Mouse (Mus musculus): Measurements from ENCODE around the gene Olfr1002. TPM values are rescaled to one million over a fixed set of nuclear protein-coding genes. Genes with fewer than 3 reads are reported as not detected.
"Not testable (repeated sequence)": the region's sequence is repeated elsewhere in the genome, so short reads cannot be mapped to it uniquely, and the experiment has no call there.

Olfr1002 gene
- polyA plus RNA-seq (2015; fragmentation: Nextera tagmentation; extraction: Ambion mirVana) = not detected in 2 replicates

GRCm38 (mm10) chr2:85650604-85651003 lies at the start of gene Olfr1002:
TSS of gene Olfr1002 (minus strand) at chr2:85650704.
- 98% methylated on average over 1 of the region's 1 CpGs for WGBS
- H3K27ac ChIP-seq (replicated peaks) = no peak within 1 kb of the TSS
- no peaks in the 10 kb centered on the region for H3K27me3 ChIP-seq
- H3K4me1 ChIP-seq (replicated peaks) = no peaks in the 10 kb centered on the region
- H3K36me3 ChIP-seq = no peaks in the 10 kb centered on the region
- no peak within 1 kb of the TSS for H3K9ac ChIP-seq
- no peak within 1 kb of the TSS for H3K4me2 ChIP-seq
- H3K9me3 ChIP-seq = no peaks in the 10 kb centered on the region
- no peak for ATAC-seq (ENCODE audit: low FRiP score, low read depth)
- H3K4me3 ChIP-seq = no peak within 1 kb of the TSS

GRCm38 (mm10) chr2:85689131-85689530 lies 38.6 kb upstream of the Olfr1002 start, which contains the start of gene Olfr1008:
TSS of gene Olfr1008 (plus strand) at chr2:85689431.
- Histone ChIP-seq H3K9me3 (no peaks in the 10 kb centered on the region), H3K27ac (replicated peaks) (no peak within 1 kb of the TSS), H3K4me2 (no peak within 1 kb of the TSS), H3K27me3 (no peaks in the 10 kb centered on the region), H3K36me3 (no peaks in the 10 kb centered on the region), H3K4me1 (replicated peaks) (no peaks in the 10 kb centered on the region), H3K9ac (no peak within 1 kb of the TSS), H3K4me3 (no peak within 1 kb of the TSS)
- no peak for ATAC-seq (ENCODE audit: low FRiP score, low read depth)

- Histone ChIP-seq H3K4me3 (no peak within 1 kb of the TSS), H3K36me3 (no peaks in the 10 kb centered on the region), H3K27ac (replicated peaks) (no peak within 1 kb of the TSS), H3K4me1 (replicated peaks) (no peaks in the 10 kb centered on the region), H3K9me3 (no peaks in the 10 kb centered on the region), H3K9ac (no peak within 1 kb of the TSS), H3K4me2 (no peak within 1 kb of the TSS), H3K27me3 (no peaks in the 10 kb centered on the region)
- ATAC-seq (ENCODE audit: low FRiP score, low read depth) = no peak
Measured at GRCm38 (mm10) chr2:85678667-85679066, 28.2 kb upstream of the Olfr1002 start, which contains the start of gene Olfr1006. TSS of gene Olfr1006 (minus strand) at chr2:85678767.

GRCm38 (mm10) chr2:85664355-85664754 lies 13.9 kb upstream of the Olfr1002 start, which contains the start of gene Olfr154:
TSS of gene Olfr154 (minus strand) at chr2:85664455.
- H3K27me3 ChIP-seq; H3K4me2 ChIP-seq; H3K4me3 ChIP-seq; H3K4me1 ChIP-seq (replicated peaks); H3K9ac ChIP-seq; ATAC-seq (ENCODE audit: low FRiP score, low read depth); H3K36me3 ChIP-seq; H3K27ac ChIP-seq (replicated peaks); H3K9me3 ChIP-seq: not testable (repeated sequence)

- Histone ChIP-seq H3K9ac (no peak within 1 kb of the TSS), H3K4me1 (replicated peaks) (no peaks in the 10 kb centered on the region), H3K36me3 (no peaks in the 10 kb centered on the region), H3K4me3 (no peak within 1 kb of the TSS), H3K4me2 (no peak within 1 kb of the TSS), H3K27me3 (no peaks in the 10 kb centered on the region), H3K27ac (replicated peaks) (no peak within 1 kb of the TSS), H3K9me3 (no peaks in the 10 kb centered on the region)
- no peak for ATAC-seq (ENCODE audit: low FRiP score, low read depth)
- 76% methylated on average over 1 of the region's 1 CpGs for WGBS
Measured at GRCm38 (mm10) chr2:85611803-85612202, 38.7 kb downstream of the Olfr1002 start, which contains the start of gene Olfr1000. TSS of gene Olfr1000 (minus strand) at chr2:85611903.

Other genes with a start within 250 kb of the Olfr1002 start
- not detected in 2 replicates for gene Olfr992, start 241.2 kb downstream of the Olfr1002 start, polyA plus RNA-seq (2015; fragmentation: Nextera tagmentation; extraction: Ambion mirVana)
- not detected in 2 replicates for gene Olfr993, start 235.8 kb downstream of the Olfr1002 start, polyA plus RNA-seq (2015; fragmentation: Nextera tagmentation; extraction: Ambion mirVana)
- gene Olfr994, start 214.3 kb downstream of the Olfr1002 start, polyA plus RNA-seq (2015; fragmentation: Nextera tagmentation; extraction: Ambion mirVana) = not detected in 2 replicates
- gene Olfr995, start 207.1 kb downstream of the Olfr1002 start, polyA plus RNA-seq (2015; fragmentation: Nextera tagmentation; extraction: Ambion mirVana) = not detected in 2 replicates
- 0.06 and 0.10 TPM in 2 replicates for gene 4833423E24Rik, start 131.7 kb downstream of the Olfr1002 start, polyA plus RNA-seq (2015; fragmentation: Nextera tagmentation; extraction: Ambion mirVana)
- gene Olfr996, start 71.5 kb downstream of the Olfr1002 start, polyA plus RNA-seq (2015; fragmentation: Nextera tagmentation; extraction: Ambion mirVana) = not detected in 2 replicates
- not detected in 2 replicates for gene Olfr998, start 61.8 kb downstream of the Olfr1002 start, polyA plus RNA-seq (2015; fragmentation: Nextera tagmentation; extraction: Ambion mirVana)
- gene Olfr1000, start 38.8 kb downstream of the Olfr1002 start, polyA plus RNA-seq (2015; fragmentation: Nextera tagmentation; extraction: Ambion mirVana) = not detected in 2 replicates
- not detected in 2 replicates for gene Olfr154, start 13.8 kb upstream of the Olfr1002 start, polyA plus RNA-seq (2015; fragmentation: Nextera tagmentation; extraction: Ambion mirVana)
- gene Olfr1006, start 28.1 kb upstream of the Olfr1002 start, polyA plus RNA-seq (2015; fragmentation: Nextera tagmentation; extraction: Ambion mirVana) = not detected in 2 replicates
- gene Olfr1008, start 38.7 kb upstream of the Olfr1002 start, polyA plus RNA-seq (2015; fragmentation: Nextera tagmentation; extraction: Ambion mirVana) = not detected in 2 replicates
- gene Olfr1009, start 64.7 kb upstream of the Olfr1002 start, polyA plus RNA-seq (2015; fragmentation: Nextera tagmentation; extraction: Ambion mirVana) = not detected in 2 replicates
- gene Olfr1012, start 112.1 kb upstream of the Olfr1002 start, polyA plus RNA-seq (2015; fragmentation: Nextera tagmentation; extraction: Ambion mirVana) = not detected in 2 replicates
- not detected in 2 replicates for gene Olfr1013, start 116.4 kb upstream of the Olfr1002 start, polyA plus RNA-seq (2015; fragmentation: Nextera tagmentation; extraction: Ambion mirVana)
- gene Olfr1014, start 122.0 kb upstream of the Olfr1002 start, polyA plus RNA-seq (2015; fragmentation: Nextera tagmentation; extraction: Ambion mirVana) = not detected in 2 replicates
- not detected in 2 replicates for gene Olfr1015, start 131.3 kb upstream of the Olfr1002 start, polyA plus RNA-seq (2015; fragmentation: Nextera tagmentation; extraction: Ambion mirVana)
- not detected in 2 replicates for gene Olfr1016, start 151.8 kb upstream of the Olfr1002 start, polyA plus RNA-seq (2015; fragmentation: Nextera tagmentation; extraction: Ambion mirVana)
- gene Olfr1018, start 167.8 kb upstream of the Olfr1002 start, polyA plus RNA-seq (2015; fragmentation: Nextera tagmentation; extraction: Ambion mirVana) = not detected in 2 replicates
- gene Olfr1019, start 194.8 kb upstream of the Olfr1002 start, polyA plus RNA-seq (2015; fragmentation: Nextera tagmentation; extraction: Ambion mirVana) = not detected in 2 replicates
- not detected in 2 replicates for gene Olfr1020, start 196.3 kb upstream of the Olfr1002 start, polyA plus RNA-seq (2015; fragmentation: Nextera tagmentation; extraction: Ambion mirVana)
- gene Olfr1022, start 217.9 kb upstream of the Olfr1002 start, polyA plus RNA-seq (2015; fragmentation: Nextera tagmentation; extraction: Ambion mirVana) = not detected in 2 replicates
- gene Olfr1023, start 234.9 kb upstream of the Olfr1002 start, polyA plus RNA-seq (2015; fragmentation: Nextera tagmentation; extraction: Ambion mirVana) = not detected in 2 replicates